Mouse (Mus musculus): Measurements from ENCODE around the gene Kctd13.
A peak's percentile ranks its signal among the peaks of the same experiment; 100 is the strongest.
"Not testable (repeated sequence)": the region's sequence is repeated elsewhere in the genome, so short reads cannot be mapped to it uniquely, and the experiment has no call there.

Gene Kctd13

DNA sequence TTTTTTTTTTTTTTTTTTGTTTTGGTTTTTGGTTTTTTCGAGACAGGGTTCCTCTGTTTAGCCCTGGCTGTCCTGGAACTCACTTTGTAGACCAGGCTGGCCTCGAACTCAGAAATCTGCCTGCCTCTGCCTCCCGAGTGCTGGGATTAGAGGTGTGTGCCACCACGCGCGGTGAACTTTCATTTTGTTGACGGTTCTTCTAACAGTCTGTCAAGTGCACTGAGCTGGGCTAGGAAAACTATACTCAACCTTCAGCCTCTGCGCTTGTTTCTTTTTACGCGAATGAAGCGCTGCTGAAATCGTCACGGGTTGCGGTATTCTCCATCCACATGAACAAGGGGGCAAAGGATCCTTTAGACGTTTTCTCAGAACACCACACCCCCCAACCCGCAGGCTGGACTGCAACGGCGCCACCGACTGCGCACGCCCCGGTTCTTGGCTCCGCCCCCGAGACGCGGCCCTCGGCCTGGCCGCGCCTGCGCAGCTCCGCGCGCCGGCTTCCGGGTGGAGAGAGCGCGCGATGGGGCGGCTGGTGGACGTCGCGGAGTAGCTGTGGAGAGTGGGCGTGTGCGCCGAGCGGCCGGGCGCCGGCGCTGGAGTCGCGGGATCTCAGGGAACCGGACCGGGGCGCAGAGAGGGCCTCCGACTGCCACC is at the start of gene Kctd13:
Gene Kctd13 (plus strand): TSS at position 496 of the 654 bp plus-strand sequence.
- peak; percentile 90 for DNase-seq

DNA sequence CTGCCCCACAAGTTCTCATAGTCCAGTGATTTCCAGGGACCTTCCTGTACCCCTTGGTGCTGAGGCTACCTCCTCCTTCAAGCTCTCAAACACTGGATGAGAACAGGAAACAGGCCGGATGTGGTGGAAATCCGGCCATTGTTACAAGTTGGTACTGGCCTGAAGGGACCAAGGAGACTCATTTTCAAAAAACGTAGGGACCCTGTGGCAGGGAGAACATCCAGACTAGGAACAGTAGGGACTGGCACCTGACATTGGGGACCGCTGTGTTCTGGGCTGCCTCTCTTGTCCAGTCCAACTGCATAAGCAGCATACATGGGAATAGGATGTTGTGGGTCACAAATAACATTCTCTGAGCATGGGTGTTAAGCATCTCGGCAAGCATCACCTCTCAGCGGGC is 47.6 kb upstream of the Kctd13 start:
- DNase-seq = no peak

DNA sequence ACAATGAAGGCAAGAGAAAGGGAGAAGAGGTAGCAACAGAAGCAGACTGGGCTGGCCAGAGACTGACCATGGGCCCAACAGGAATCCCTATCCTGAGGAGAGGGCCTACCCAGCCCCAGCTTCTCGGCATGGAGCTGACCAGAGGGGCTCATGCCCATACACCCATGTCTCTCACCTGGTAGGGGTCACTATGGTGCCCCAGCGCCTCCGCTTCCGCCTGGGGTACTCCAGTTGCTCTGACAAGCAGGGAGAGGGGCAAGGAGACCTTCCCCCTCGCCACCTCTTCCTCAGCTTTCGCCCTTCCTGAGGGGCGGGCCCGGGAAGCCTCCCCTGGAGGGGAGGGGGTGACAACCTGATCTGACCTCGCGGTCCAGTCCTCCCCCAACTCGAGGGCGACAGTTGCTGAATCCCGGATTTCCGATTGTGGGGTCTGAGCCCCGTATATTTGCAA is 44.9 kb upstream of the Kctd13 start:
- DNase-seq = peak; percentile 61

DNA sequence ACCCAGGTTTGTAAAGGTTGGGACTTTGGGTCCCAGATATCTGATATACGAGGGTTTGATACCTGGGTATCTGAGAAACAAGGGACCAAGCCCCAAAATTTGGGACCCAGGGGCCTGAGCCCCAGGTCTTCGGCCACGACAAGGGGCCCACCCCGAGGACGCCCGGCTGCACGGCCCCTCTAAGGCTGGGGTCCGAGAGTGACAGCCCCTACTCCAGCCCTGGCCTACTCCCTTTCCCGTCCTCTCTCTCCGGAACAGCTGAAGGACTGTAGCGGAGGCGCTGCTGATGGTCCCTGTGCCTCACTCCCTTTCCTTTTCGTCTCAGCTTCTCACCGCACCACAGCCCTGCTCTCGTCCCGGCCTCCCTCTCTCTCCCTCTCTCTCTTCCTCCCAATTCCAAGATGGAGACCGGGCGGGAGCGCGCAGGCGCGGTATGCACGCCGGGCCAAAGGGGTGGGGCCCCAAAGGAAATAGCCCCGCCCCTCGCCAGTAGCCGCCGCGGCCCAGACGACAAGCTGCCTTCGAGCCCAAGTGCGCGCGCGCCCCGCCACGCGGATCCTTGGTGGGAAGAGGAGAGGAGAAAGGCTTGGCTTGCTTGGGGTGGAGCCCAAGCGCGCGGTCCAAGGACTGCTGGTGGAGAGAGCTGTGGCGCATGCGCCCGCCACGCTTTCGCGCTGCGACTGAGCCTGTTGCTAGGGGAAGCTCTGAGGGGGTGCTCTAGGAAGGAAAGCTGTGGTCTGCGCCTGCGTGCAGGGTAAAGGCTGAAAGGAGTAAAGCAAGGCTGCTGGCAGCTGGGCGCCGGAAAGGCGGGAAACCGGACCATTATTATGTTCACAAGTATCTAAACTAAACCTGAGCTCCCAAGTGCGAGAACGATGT is 44.2 kb upstream of the Kctd13 start, which contains the start of gene Taok2:
Gene Taok2 (minus strand): TSS at position 418 of the 879 bp plus-strand sequence.
- DNase-seq = peak; percentile 99

- DNase-seq = no peak
These were observed 41.4 kb upstream of the Kctd13 start for GRCm38 (mm10) chr7:126887281-126887680.

- DNase-seq = no peak
These were observed 39.8 kb upstream of the Kctd13 start for GRCm38 (mm10) chr7:126888852-126889251.

- peak; percentile 48 for DNase-seq
These were observed 31.8 kb upstream of the Kctd13 start for GRCm38 (mm10) chr7:126896912-126897311.

- no peak for DNase-seq
These were observed 31.1 kb upstream of the Kctd13 start for GRCm38 (mm10) chr7:126897390-126898101.

GRCm38 (mm10) chr7:126898102-126898990 is 30.3 kb upstream of the Kctd13 start:
- DNase-seq = peak; percentile 94

DNA sequence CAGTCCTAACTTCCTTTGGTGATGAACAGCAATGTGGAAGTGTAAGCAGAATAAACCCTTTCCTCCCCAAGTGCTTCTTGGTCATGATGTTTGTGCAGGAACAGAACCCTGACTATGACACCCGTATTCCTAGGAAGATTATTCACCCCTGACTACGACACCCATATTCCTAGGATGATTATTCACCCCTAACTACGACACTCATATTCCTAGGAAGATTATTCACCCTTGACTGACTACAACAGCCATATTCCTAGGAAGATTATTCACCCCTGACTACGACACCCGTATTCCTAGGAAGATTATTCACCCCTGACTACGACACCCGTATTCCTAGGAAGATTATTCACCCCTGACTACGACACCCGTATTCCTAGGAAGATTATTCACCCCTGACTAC is 28.9 kb upstream of the Kctd13 start:
- DNase-seq = not testable (repeated sequence)

GRCm38 (mm10) chr7:126905590-126905989 is 23.1 kb upstream of the Kctd13 start:
- DNase-seq = no peak

DNA sequence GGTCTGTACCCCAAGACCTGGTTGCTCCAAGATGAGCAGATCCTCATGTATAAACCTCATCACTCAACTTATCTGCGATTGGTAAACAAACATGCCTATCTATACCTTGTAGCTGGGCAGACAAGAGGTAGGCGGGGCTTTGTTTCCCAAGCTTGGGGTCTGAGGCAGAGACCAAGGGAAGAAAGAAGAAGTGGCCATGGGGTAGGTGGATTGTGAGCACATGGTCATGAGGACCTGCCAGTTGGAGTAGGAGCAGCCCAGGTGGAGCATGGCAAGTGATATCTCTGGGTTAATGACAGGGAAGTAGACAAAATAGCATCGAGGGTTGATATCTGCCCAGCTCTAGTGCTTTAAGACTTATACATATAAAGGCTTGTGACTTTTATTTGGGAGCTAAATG is 13.8 kb upstream of the Kctd13 start:
- no peak for DNase-seq

DNA sequence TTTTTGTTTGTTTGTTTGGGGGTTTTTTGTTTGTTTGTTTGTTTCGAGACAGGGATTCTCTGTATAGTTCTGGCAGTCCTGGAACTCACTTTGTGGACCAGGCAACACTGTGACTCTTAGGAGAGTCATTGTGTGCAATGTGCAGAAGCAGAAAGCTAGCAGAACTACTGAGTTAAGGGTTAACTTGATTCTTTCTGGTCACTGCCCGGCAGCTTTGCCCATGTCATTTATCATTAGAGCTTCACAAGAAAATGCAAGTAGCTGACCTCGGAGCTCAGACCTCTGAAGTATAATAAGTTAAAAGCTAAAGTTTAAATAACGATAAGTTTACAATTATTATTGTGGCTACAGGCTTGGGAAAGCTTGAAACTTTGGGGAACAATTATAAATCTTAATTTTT is 10.3 kb upstream of the Kctd13 start:
- not testable (repeated sequence) for DNase-seq

GRCm38 (mm10) chr7:126919973-126920372 is 8.7 kb upstream of the Kctd13 start:
- no peak for DNase-seq

DNA sequence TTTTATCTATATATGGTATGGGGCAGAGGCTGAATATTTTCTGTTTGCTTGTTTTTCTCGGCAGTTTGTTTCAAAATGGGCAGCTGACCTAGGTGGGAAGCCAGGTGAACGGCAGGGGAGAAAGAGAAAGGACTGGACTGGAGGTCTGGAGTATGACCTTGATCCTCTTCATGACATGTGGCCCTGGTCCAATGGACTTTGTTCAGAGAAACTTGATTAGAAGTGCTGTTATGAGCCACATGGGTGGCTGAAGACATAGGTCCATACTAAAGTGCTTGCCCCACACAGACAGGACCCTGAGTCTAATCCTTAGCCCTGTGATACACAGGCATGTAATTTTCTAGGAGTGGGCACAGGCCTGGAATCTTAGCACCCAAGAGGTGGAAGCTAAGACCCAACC is 7.1 kb upstream of the Kctd13 start:
- DNase-seq = no peak

DNA sequence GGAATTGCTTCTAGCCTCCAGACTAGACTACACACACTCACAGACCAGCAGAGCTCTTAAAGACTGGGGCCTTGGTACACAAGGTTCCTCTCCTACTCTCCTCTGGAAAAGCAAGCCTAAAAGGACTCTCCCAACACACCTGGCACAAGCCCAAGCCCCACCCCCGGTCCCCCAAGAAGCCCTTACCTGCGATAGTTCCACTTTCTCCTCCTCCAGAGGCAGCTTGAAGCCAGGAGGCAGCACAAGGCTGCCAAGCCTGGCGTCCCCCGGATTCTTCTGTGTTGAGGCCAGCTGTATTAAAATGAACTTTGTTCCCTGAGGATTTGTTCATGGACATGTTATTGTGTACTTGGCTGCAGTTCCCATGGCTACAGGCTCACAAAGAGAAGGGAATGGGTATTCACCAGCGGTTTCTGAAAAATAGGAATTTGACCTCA is 6.0 kb upstream of the Kctd13 start, which contains the start of gene Tmem219:
Gene Tmem219 (minus strand): TSS at position 294 of the 437 bp plus-strand sequence.
- DNase-seq = no peak

DNA sequence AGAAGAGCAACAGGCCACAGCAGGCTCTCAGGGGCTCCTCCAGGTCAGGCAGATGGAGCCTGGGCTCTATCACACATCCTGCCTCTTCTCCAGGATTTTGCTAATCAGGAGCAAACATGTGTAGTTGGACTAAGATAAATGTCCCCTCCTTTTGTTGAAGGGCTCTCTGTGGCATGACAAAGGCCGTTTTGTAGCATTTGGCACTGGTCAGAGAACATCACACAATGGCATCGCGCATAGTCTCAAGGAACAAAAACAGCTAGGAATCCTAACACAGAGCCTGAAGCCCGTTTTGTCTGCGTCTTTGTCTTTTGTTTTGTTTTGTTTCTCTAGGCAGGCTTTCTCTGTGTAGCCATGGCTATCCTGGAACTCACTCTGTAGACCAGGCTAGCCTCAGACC is 4.7 kb upstream of the Kctd13 start:
- no peak for DNase-seq

DNA sequence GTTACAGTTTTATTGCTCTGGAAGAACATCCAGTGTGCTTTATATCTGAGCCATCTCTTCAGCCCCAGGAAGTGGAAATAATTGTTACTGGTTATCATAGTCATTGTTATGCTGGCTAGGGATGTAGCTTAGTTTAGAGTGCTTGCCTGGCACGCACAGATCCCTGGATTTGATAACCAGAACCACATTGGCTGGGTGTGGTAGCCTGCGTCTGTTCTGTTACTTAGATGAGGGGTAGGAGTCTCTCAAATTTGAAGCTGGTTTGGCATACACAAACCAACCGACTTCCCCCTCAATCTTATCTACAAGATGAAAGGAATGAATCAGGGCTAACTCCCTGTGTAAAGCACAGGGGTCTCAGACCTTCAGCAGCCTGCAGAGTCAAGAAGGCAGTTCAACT is 2.4 kb upstream of the Kctd13 start:
- no peak for DNase-seq

GRCm38 (mm10) chr7:126929046-126929445 is 367 bp downstream of the Kctd13 start:
- DNase-seq = no peak

- no peak for DNase-seq
These were observed 4.0 kb downstream of the Kctd13 start for GRCm38 (mm10) chr7:126932652-126933051.

DNA sequence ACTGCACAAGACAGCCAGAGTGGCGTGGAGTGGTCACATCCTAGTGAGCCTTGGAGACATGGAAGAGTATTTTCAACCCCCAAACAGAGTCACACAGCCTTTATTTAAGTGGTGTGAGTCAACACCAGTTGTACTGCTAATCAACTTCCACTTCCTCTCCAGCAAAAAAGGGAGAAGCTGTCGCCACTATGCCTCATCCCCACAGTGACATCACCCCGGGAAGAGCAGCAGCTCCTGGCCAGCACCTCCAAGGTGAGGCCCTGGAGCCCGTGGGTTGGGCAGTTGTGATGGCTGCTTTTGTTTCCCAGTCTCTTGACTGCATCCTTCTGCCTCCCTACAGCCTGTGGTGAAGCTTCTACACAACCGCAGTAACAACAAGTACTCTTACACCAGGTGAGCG is 12.5 kb downstream of the Kctd13 start:
- no peak for DNase-seq

DNA sequence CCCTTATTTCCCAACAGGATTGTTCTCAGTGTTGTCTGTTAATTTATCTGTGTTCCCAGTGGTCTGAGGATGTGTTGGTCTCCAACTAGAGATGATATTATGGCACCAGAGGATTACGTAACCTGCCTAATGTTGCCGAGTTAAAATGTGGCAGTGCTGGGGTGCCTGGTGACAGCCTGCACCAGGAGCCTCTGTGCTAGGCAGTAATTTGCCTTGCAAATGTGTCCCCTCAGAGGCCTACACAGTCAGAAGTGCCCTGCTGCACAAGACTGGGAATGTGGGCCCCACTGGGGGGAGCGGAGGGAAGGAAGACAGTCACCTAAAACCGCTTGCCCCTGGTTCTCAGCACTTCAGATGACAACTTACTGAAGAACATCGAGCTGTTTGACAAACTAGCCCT is 13.1 kb downstream of the Kctd13 start:
- no peak for DNase-seq
